Mouse (Mus musculus) brain, embryonic 14.5 days (tissue): ENCODE results near the gene Nid1.

Source experiments
- CTCF ChIP-seq: fragments of 200-500 bp; IDR thresholded peaks from 2 replicates; pipeline ENCODE4 v1.5.1; 2012; ENCODE audit warnings: inconsistent platforms, mild to moderate bottlenecking, moderate library complexity, borderline replicate concordance; ENCODE audit not compliant: insufficient read depth, insufficient read length; ENCODE audit errors: extremely low read depth
- POLR2A ChIP-seq: fragments of 200-500 bp; IDR thresholded peaks from 2 replicates; pipeline ENCODE4 v1.6.1; 2012; ENCODE audit warnings: mild to moderate bottlenecking, inconsistent platforms, borderline replicate concordance; ENCODE audit not compliant: poor library complexity, insufficient read depth, insufficient read length, severe bottlenecking; ENCODE audit errors: extremely low read depth

DNA sequence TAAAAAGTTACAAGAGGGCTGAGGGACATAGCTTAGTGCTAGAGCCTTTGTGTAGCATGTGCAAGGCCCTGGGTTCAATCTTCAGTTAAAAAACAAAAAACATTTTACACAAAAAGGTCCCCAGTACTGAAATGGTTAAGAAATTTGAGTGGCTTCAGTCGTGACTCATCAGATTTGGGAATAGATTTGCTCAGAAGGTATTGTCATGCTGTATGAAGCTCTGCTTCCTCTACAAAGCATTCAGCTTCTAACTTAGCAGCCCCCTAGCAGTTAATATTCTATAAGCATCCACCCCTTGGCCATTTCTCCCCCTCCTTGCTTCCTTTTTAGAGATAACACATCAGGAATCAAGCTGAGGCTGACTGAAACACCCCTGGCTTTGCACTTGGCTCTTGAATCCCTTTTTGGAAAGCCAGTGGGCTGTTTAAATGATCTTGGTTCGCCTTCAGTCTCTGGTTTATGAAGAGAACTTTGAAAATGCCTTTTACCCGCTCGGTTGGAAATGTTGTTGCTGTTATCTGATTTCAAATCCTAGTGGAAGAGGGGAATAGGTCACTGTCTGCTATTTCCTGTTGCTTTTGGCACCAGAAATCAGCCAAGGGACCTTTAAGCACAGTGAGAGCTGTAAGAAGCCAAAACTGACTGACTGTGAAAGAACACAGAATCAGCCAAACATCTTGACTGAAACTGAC, 66.5 kb downstream of the Nid1 start:
- no peak for TF ChIP-seq CTCF
- TF ChIP-seq POLR2A: no peak
